Mouse (Mus musculus) spleen, adult 12 weeks (tissue): ENCODE results near the gene Fut2.

Experiments
- DNase-seq: peaks from one replicate; pipeline ENCODE4 v3.0.0; 2022; ENCODE audit warnings: low spot score

The Fut2 gene

GRCm38 (mm10) chr7:45638623-45639401, 27.4 kb downstream of the Fut2 start:
- no peak for DNase-seq

- no peak for DNase-seq
Measured at GRCm38 (mm10) chr7:45637710-45638109, 28.5 kb downstream of the Fut2 start.

DNA sequence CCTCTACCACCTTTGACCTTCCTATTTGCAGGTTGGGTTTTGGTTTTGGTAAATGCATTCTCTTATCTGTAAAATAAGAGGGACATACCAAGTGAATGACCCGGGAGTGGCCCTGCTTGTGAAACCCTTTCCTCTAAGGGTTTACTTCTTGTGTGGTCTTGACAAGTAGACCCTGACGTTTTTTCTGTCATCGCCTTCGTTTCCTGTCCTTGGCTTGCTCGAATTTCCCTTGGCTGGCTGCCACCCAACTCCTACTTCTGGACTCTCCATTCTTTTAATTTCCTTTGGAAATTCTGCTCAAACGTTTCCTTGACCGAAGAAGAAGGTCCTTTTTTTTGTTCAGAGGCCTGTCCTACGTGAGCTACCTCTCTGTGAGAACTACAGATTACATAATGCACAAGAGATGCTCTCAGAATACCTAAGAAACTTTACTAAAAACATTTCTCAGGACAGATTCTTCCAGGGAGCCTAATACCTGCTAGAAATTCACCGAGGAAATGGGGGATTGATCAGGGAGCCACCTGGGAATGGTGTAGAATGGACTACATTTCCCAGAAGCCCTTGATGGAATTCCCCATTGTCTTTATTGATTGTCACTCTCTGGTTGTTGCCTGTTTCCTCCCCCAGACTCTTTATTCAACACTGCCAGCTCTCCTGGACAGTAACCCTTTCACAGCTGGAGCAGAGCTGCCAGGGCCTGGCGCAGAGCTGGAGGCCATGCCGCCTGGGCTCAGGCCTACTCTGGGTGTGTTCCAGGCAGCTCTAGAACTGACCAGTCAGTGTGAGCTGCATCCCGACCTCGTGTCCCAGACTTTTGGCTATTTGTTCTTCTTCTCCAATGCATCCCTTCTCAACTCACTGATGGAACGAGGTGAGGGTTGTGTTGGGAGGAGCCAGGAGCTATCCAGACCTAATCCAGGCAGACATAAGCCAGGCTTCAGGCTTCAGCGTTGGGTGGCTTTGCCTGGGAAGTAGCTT, 30.2 kb downstream of the Fut2 start:
- no peak for DNase-seq

DNA sequence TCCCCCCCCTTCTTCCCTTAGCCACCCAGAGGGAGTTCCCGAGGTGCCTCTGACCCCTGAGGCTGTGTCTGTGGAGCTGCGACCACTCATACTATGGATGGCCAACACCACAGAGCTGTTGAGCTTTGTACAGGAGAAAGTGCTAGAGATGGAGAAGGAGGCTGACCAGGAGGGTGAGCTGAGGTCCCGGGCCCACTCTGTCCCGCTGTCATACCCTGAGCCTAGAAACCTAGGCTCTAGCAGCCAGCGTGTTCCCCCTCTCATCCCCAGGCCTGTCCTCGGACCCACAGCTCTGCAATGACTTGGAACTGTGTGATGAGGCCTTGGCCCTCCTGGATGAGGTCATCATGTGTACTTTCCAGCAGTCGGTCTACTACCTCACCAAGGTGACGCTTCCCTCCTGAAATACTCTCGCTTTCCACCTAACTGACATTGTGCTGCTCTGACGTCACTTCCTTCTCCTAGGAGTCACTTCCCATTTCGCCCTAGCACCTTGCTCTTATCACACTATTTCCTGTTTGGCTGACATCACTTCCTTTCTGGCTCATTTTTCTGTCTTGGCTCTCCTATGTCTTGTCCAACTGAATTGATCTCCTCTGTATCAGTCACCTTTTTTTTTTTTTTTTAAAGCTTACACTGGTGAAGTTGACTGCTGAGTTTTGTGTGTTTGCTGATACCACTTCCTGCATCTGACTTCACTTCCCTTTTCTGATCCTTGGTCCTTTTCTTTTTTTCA, 31.1 kb downstream of the Fut2 start:
- no peak for DNase-seq

DNA sequence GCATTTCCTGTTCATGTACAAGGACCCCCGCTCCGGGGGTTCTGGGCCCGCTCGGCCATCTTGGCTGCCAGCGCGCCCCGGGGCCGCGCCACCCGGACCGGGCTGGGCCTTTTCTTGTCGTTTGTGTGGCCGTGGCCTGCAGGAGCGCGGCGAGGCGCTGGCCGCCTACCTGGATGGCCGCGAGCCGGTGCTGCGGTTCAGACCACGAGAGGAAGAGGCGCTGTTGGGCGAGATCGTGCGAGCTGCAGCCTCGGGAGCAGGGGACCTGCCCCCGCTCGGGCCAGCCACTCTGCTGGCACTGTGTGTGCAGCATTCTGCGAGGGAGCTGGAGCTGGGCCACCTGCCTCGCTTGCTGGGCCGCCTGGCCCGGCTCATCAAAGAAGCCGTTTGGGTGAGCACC, 33.7 kb downstream of the Fut2 start:
- DNase-seq, result no peak

GRCm38 (mm10) chr7:45630064-45630907, 35.9 kb downstream of the Fut2 start:
- no peak for DNase-seq

DNA sequence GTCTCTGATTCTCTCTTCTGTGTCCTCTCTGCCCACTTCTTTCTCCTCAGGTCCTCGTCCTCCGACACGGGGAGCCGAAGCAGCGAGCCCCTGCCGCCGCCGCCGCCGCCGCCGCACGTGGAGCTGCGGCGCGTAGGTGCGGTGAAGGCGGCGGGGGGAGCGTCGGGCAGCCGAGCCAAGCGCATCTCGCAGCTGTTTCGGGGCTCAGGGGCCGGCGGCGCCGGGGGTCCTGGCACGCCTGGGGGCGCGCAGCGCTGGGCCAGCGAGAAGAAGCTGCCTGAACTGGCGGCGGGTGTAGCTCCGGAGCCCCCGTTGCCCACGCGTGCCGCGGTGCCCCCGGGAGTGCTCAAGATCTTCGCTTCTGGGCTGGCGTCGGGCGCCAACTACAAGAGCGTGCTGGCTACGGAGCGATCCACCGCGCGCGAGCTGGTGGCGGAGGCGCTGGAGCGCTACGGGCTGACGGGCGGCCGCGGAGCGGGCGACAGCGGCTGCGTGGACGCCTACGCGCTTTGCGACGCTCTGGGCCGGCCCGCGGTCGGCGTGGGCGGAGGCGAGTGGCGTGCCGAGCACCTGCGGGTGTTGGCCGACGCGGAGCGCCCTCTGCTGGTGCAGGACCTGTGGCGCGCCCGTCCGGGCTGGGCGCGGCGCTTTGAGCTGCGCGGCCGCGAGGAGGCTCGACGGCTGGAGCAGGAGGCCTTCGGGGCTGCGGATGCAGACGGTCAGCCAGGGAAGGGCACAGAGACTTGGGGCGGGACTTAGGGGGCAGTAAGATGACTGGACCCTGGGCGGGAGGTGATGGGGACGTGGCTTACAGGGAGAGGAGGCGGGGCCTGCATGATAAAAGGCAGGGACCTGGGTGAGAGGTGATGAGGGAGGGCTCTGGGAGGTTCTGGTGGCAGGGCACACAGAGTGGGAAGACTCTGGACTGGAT, 37.6 kb downstream of the Fut2 start:
- peak; percentile 73 for DNase-seq

GRCm38 (mm10) chr7:45627261-45627660, 38.9 kb downstream of the Fut2 start, which contains the start of gene Rasip1:
TSS of gene Rasip1 (plus strand) at chr7:45627488.
- no peak for DNase-seq

DNA sequence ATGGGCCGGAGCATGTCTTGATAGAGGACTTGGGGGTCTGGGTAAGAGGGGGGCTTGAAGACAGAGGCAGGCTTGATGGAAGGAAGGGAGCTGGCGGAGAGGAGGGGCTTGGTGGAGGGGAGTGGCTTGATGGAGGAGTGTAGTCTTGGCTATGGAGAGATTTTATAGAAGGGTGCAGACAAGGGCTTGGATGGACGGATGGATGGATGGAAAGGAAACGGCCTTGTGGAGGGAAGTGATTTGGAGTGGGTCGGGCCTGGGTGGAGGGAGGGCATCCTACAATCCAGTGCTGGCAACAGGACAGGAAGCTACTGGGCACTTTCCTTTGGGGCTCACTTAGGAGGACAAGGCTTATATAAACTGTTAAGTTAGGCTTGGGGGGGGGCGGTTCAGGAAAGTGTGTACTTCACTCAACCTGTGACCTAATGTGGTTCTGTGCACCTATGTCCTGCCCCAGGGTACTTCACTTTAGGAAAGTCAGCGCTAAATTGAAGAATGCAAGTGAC, 39.6 kb downstream of the Fut2 start:
- no peak for DNase-seq

- no peak for DNase-seq
Measured at GRCm38 (mm10) chr7:45625481-45625880, 40.7 kb downstream of the Fut2 start.

GRCm38 (mm10) chr7:45624718-45625117, 41.5 kb downstream of the Fut2 start:
- no peak for DNase-seq

DNA sequence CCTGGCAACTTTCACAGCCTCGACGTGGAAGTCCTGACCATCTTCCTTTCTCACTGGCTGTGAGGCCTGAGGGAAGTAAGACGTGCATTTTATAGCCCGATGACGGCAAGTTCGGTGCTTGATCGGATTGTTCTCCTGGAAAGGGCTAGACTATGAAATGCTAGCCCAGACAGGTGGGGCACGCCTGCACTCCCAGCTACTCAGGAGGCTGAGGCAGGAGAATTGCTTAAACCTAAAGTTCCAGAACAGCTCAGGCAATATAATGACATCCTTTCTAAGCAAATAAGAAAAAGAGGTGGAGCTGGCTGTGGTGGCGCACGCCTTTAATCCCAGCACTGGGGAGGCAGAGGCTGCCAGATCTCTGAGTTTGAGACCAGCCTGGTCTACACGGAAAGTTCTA, 42.7 kb downstream of the Fut2 start:
- no peak for DNase-seq

GRCm38 (mm10) chr7:45621443-45621842, 44.8 kb downstream of the Fut2 start, which contains the start of gene Izumo1:
TSS of gene Izumo1 (plus strand) at chr7:45621811.
- DNase-seq, result no peak

- no peak for DNase-seq
Measured at GRCm38 (mm10) chr7:45619592-45619991, 46.6 kb downstream of the Fut2 start.

- DNase-seq, result no peak
Measured at GRCm38 (mm10) chr7:45618316-45618715, 47.9 kb downstream of the Fut2 start.

GRCm38 (mm10) chr7:45617042-45617695, 49.0 kb downstream of the Fut2 start, which contains the start of gene Fut1:
TSS of gene Fut1 (plus strand) at chr7:45617289.
- DNase-seq, result no peak

DNA sequence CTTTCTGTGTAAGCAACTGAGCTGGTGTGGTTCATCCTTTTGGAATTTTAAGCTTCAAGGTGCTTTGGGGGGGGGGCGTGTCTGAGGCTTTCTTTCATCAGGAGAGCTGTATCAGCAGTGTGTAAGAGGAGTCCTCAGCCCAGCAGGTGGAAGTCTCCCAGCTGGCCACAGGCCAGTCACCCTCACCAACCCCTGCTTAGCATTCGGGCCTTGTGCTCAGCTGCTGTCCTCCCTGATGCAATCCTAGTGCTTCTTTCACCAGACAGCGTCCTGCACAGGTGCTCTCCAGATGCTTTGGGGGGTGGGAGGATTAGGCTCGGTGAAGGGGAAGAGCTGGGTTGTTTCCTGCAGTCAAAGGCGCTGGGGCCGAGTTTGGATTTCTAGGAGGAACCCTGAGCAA, 49.9 kb downstream of the Fut2 start:
- no peak for DNase-seq

- no peak for DNase-seq
Measured at GRCm38 (mm10) chr7:45609511-45609910, 56.7 kb downstream of the Fut2 start.

- no peak for DNase-seq
Measured at GRCm38 (mm10) chr7:45605704-45606289, 60.4 kb downstream of the Fut2 start.
